Mouse (Mus musculus) intestine, postnatal 0 days (tissue): ENCODE measurements around the gene Tmem209. TPM values are rescaled to one million over a fixed set of nuclear protein-coding genes. Genes with fewer than 3 reads are reported as not detected.
A peak's percentile ranks its signal among the peaks of the same experiment; 100 is the strongest.

Source experiments
- ATAC-seq: fragments of 200-750 bp; cut with Nextera tagmentation; 2 replicates; pipeline ENCODE4 v1.8.0; 2017; ENCODE audit warnings: mild to moderate bottlenecking, moderate TSS enrichment, moderate library complexity
- H3K27ac ChIP-seq: fragments of 300-500 bp; sonication (generic); 2 replicates; pipeline ENCODE4 v1.5.1; 2014; ENCODE audit warnings: mild to moderate bottlenecking, low read depth, low read length, moderate library complexity
- H3K27me3 ChIP-seq: fragments of 300-500 bp; sonication (generic); replicated peaks from 2 replicates; pipeline ENCODE4 v1.6.1; 2014; ENCODE audit warnings: low read length, mixed read lengths; ENCODE audit not compliant: control insufficient read depth, insufficient read depth
- H3K36me3 ChIP-seq: fragments of 300-500 bp; sonication (generic); 2 replicates; pipeline ENCODE4 v1.6.1; 2014; ENCODE audit warnings: mild to moderate bottlenecking, moderate library complexity; ENCODE audit not compliant: control insufficient read depth, insufficient read depth
- H3K4me1 ChIP-seq: fragments of 300-500 bp; sonication (generic); replicated peaks from 2 replicates; pipeline ENCODE4 v1.6.1; 2014; ENCODE audit warnings: antibody characterized with exemption, low read length, mixed read lengths; ENCODE audit not compliant: control insufficient read depth, insufficient read depth
- H3K4me2 ChIP-seq: fragments of 300-500 bp; sonication (generic); replicated peaks from 2 replicates; pipeline ENCODE4 v1.6.1; 2014; ENCODE audit warnings: low read depth, mild to moderate bottlenecking, moderate library complexity
- H3K4me3 ChIP-seq: fragments of 300-500 bp; sonication (generic); 2 replicates; pipeline ENCODE4 v1.5.1; 2014; ENCODE audit warnings: low read depth, low read length
- H3K9ac ChIP-seq: fragments of 300-500 bp; sonication (generic); 2 replicates; pipeline ENCODE4 v1.6.1; 2014; ENCODE audit warnings: mild to moderate bottlenecking, low read depth, low read length
- H3K9me3 ChIP-seq: fragments of 300-500 bp; sonication (generic); 2 replicates; pipeline ENCODE4 v1.6.1; 2016; ENCODE audit warnings: mixed run types; ENCODE audit not compliant: control insufficient read depth
- CTCF ChIP-seq: sonication (generic); IDR thresholded peaks from 2 replicates; pipeline ENCODE4 v1.5.1; 2016; ENCODE audit warnings: low read depth, mild to moderate bottlenecking, control low read depth, antibody characterized with exemption, moderate library complexity
- WGBS: fragments of 180-500 bp; shearing (Covaris S2); extraction: QIAGEN DNeasy Blood & Tissue Kit; methylation state at CpG from one replicate; pipeline ENCODE4 v1.1.7; 2014; 5-methylcytosine and 5-hydroxymethylcytosine counted together
- polyA plus RNA-seq: library from polyadenylated mRNA; unstranded; fragments of >200 nt; fragmentation: Nextera tagmentation; extraction: Ambion mirVana; gene quantifications from 2 replicates; pipeline ENCODE4 v1.2.1, GENCODE M21; 2015

Tmem209 gene
- polyA plus RNA-seq, 1 experiment from 2014 or later: 10.2 TPM

GRCm38 (mm10) chr6:30459811-30460749 is 49.5 kb downstream of the Tmem209 start:
- Histone ChIP-seq H3K9me3 (no peaks in the 10 kb centered on the region), H3K4me3 (peak overlapping the region; percentile 48), H3K4me2 (peak overlapping the region; percentile 86), H3K27ac (no peak overlapping the region), H3K4me1 (peaks cover 6% of the 10 kb centered on the region; the same call in 1 of the 2 replicates), H3K27me3 (0 out of 2 replicates have a peak, but pooled peaks cover 6% of the 10 kb centered on the region), H3K9ac (peak overlapping the region; percentile 58), H3K36me3 (peaks cover 3% of the 10 kb centered on the region; the same call in 1 of the 2 replicates)
- peak; percentile 94 for TF ChIP-seq CTCF
- peak; percentile 29; the same call in 1 of the 2 replicates for ATAC-seq
- WGBS: 6% methylated on average over 40 of the region's 40 CpGs

DNA sequence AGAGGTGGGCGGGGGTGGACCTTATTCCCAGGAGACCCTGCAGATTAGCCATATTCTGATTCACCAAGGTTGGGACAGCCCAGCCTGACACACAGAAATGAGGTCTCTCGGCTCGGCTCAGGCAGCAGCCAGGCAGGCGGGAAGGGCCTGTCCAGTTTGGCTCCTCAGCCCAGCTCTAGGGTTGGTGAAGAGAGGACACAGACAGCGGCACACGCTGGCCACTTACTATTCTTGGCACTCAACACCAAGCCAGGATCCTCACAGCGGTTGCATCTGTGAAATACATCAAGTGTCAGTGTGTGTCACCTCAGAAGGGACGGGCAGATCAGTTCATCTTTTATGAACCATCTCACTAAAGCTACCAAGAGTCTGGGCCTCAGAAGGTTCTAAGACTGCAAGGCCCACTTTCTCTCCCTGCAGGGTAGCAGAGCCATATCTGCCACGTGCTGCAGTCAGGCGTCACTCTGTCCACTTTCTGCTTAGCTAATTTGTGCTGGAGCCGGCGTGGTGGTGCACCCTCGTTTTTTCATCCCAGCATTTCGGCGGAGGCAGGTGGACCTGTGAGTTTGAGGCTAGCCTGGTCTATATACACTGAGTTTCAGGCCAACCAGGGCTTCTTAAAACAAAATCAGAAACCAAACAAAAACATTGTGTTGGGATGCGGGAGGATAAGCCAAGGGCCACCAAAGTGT is 50.4 kb downstream of the Tmem209 start:
- H3K36me3 ChIP-seq: peaks cover 3% of the 10 kb centered on the region; the same call in 1 of the 2 replicates
- peak overlapping the region; percentile 86 for H3K4me2 ChIP-seq
- WGBS: 77% methylated on average over 16 of the region's 16 CpGs
- peaks cover 6% of the 10 kb centered on the region; the same call in 1 of the 2 replicates for H3K4me1 ChIP-seq
- H3K9me3 ChIP-seq: no peaks in the 10 kb centered on the region
- no peak for ATAC-seq
- H3K27ac ChIP-seq: no peak overlapping the region
- 0 out of 2 replicates have a peak, but pooled peaks cover 6% of the 10 kb centered on the region for H3K27me3 ChIP-seq
- TF ChIP-seq CTCF: no peak
- peak overlapping the region; percentile 48 for H3K4me3 ChIP-seq
- H3K9ac ChIP-seq: peak overlapping the region; percentile 58

DNA sequence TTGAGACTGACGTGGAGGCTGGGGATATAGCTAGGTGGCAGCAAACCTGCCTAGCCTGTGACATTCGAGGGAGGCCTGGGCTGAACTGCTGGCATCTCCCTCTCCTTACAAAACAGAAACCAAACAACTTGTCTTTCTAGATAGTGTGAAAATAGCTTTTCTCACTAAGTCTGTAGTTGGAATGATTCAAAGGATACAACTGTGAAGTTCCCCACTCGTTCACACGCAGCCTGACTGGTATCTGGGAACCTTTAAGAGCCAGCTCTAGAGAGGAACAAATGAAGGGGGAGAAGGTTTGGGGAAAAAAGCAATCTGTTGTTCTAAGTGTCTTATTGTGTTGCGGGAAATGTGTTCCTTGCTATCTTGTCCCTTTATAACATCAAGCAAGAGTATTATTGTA is 51.0 kb downstream of the Tmem209 start:
- no peak overlapping the region for H3K4me2 ChIP-seq
- WGBS: 87% methylated on average over 5 of the region's 5 CpGs
- 0 out of 2 replicates have a peak, but pooled peaks cover 6% of the 10 kb centered on the region for H3K27me3 ChIP-seq
- H3K4me3 ChIP-seq: no peak overlapping the region
- no peak overlapping the region for H3K9ac ChIP-seq
- no peaks in the 10 kb centered on the region for H3K9me3 ChIP-seq
- no peak for TF ChIP-seq CTCF
- no peak overlapping the region for H3K27ac ChIP-seq
- H3K36me3 ChIP-seq: peaks cover 3% of the 10 kb centered on the region; the same call in 1 of the 2 replicates
- no peak for ATAC-seq
- H3K4me1 ChIP-seq: peaks cover 6% of the 10 kb centered on the region; the same call in 1 of the 2 replicates

DNA sequence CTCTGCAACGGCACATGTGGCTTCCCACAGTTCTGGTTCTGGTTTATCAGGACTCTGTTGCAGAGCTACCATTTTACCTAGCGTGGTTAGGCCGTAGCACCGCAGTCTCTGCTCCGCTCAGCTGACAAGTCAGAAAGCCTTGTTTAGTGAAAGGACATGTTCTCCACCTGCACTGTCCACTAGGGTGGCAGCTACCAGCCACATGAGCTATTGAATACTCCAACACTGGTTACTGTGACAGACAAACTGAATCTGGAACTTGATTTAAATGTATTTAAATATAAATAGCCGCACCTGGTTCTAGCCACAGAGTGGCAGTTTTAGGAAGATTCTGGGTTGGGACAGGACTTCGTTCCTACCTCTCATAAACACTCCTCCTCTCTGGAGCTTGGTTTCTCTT is 52.6 kb downstream of the Tmem209 start:
- Histone ChIP-seq H3K9ac (no peak overlapping the region), H3K4me1 (no peaks in the 10 kb centered on the region; the same call in 1 of the 2 replicates), H3K27ac (no peak overlapping the region), H3K9me3 (no peaks in the 10 kb centered on the region), H3K4me3 (no peak overlapping the region), H3K36me3 (peaks cover 9% of the 10 kb centered on the region), H3K27me3 (0 out of 2 replicates have a peak, but pooled peaks cover 6% of the 10 kb centered on the region), H3K4me2 (no peak overlapping the region)
- ATAC-seq: no peak
- no peak for TF ChIP-seq CTCF
- 90% methylated on average over 7 of the region's 7 CpGs for WGBS

GRCm38 (mm10) chr6:30439576-30439975 is 70.0 kb downstream of the Tmem209 start:
- Histone ChIP-seq H3K4me1 (no peaks in the 10 kb centered on the region), H3K9me3 (no peaks in the 10 kb centered on the region), H3K4me3 (no peak overlapping the region), H3K27me3 (no peaks in the 10 kb centered on the region), H3K9ac (no peak overlapping the region), H3K36me3 (peaks cover 29% of the 10 kb centered on the region; the same call in 1 of the 2 replicates), H3K27ac (no peak overlapping the region), H3K4me2 (no peak overlapping the region)
- WGBS: 98% methylated on average over 10 of the region's 10 CpGs
- TF ChIP-seq CTCF: no peak
- ATAC-seq: no peak

DNA sequence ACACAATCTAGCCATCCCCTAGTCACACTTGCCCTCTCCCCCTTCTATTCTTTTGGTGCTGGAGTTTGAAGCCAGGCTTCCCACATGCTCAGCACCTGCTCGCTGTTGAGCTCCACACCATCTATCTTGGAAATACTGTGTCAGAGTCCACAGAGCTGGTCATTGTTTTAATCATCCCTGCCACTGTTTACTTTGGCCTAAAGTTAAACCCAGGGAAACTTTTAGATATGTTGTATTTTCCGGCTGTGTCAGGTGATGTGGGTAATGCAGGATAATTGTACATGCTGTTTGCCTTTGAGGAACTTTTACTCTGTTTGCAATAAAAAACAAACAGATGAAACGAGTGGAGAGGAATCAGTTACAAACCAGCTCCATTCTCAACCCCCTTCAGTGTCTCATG is 72.5 kb downstream of the Tmem209 start:
- no peak for ATAC-seq
- no peak for TF ChIP-seq CTCF
- Histone ChIP-seq H3K9me3 (no peaks in the 10 kb centered on the region), H3K4me1 (no peaks in the 10 kb centered on the region), H3K27me3 (no peaks in the 10 kb centered on the region), H3K27ac (no peak overlapping the region), H3K4me2 (no peak overlapping the region), H3K36me3 (peaks cover 11% of the 10 kb centered on the region; the same call in 1 of the 2 replicates), H3K4me3 (no peak overlapping the region), H3K9ac (no peak overlapping the region)
- 23% methylated on average over 3 of the region's 3 CpGs for WGBS
